Mouse (Mus musculus): ENCODE measurements around the gene Tagln2. TPM values are rescaled to one million over a fixed set of nuclear protein-coding genes. Genes with fewer than 3 reads are reported as not detected.

Gene Tagln2
- polyA plus RNA-seq, 1 experiment from 2014 or later, result 53.0 TPM

- no peak overlapping the region for H3K27ac ChIP-seq
- no peak for DNase-seq (ENCODE audit: low spot score)
- H3K4me3 ChIP-seq (replicated peaks; ENCODE audit: low read length), result no peak overlapping the region
- peaks cover 36% of the 10 kb centered on the region for H3K27me3 ChIP-seq (ENCODE audit: control insufficient read depth, insufficient read depth, low read length)
- WGBS, result 85% methylated on average over 9 of the region's 10 CpGs
- peaks cover 21% of the 10 kb centered on the region for H3K4me1 ChIP-seq (replicated peaks; ENCODE audit: control insufficient read depth, insufficient read depth, low read length)
- H3K9me3 ChIP-seq (ENCODE audit: control insufficient read depth, low read length), result no peaks in the 10 kb centered on the region
- no peak for ATAC-seq (ENCODE audit: low FRiP score)
- no peak overlapping the region for H3K4me2 ChIP-seq (replicated peaks)
- H3K36me3 ChIP-seq (replicated peaks; ENCODE audit: control insufficient read depth, insufficient read depth), result peaks cover 59% of the 10 kb centered on the region
- H3K9ac ChIP-seq, result no peak overlapping the region
Measured at GRCm38 (mm10) chr1:172497428-172497827, 2.4 kb upstream of the Tagln2 start.

- peak overlapping the region; percentile 46 for H3K9ac ChIP-seq
- H3K27ac ChIP-seq, result 0 out of 2 replicates have a peak overlapping the region, but pooled peaks have one; percentile 20
- no peak for DNase-seq (ENCODE audit: low spot score)
- ATAC-seq (ENCODE audit: low FRiP score), result no peak
- peaks cover 38% of the 10 kb centered on the region for H3K4me1 ChIP-seq (replicated peaks; ENCODE audit: control insufficient read depth, insufficient read depth, low read length)
- 2% methylated on average over 56 of the region's 56 CpGs for WGBS
- peaks cover 31% of the 10 kb centered on the region for H3K36me3 ChIP-seq (replicated peaks; ENCODE audit: control insufficient read depth, insufficient read depth)
- H3K27me3 ChIP-seq (ENCODE audit: control insufficient read depth, insufficient read depth, low read length), result peaks cover 37% of the 10 kb centered on the region
- H3K9me3 ChIP-seq (ENCODE audit: control insufficient read depth, low read length), result no peaks in the 10 kb centered on the region
- H3K4me3 ChIP-seq (replicated peaks; ENCODE audit: low read length), result peak overlapping the region; percentile 35
- peak overlapping the region; percentile 51 for H3K4me2 ChIP-seq (replicated peaks)
Measured at GRCm38 (mm10) chr1:172500451-172501370, 864 bp downstream of the Tagln2 start.

- H3K4me1 ChIP-seq (replicated peaks; ENCODE audit: control insufficient read depth, insufficient read depth, low read length), result peaks cover 38% of the 10 kb centered on the region
- 27% methylated on average over 13 of the region's 13 CpGs for WGBS
- peak overlapping the region; percentile 46; the same call in 1 of the 2 replicates for H3K9ac ChIP-seq
- H3K27ac ChIP-seq, result no peak overlapping the region
- H3K27me3 ChIP-seq (ENCODE audit: control insufficient read depth, insufficient read depth, low read length), result peaks cover 37% of the 10 kb centered on the region
- H3K4me3 ChIP-seq (replicated peaks; ENCODE audit: low read length), result peak overlapping the region; percentile 35
- peak; percentile 4; the same call in 1 of the 2 replicates for ATAC-seq (ENCODE audit: low FRiP score)
- H3K4me2 ChIP-seq (replicated peaks), result peak overlapping the region; percentile 51
- no peak for DNase-seq (ENCODE audit: low spot score)
- H3K36me3 ChIP-seq (replicated peaks; ENCODE audit: control insufficient read depth, insufficient read depth), result peaks cover 23% of the 10 kb centered on the region
- H3K9me3 ChIP-seq (ENCODE audit: control insufficient read depth, low read length), result no peaks in the 10 kb centered on the region
Measured at GRCm38 (mm10) chr1:172501371-172502144, 1.7 kb downstream of the Tagln2 start.

- H3K9ac ChIP-seq, result no peak overlapping the region
- H3K27ac ChIP-seq, result no peak overlapping the region
- 27% methylated on average over 12 of the region's 13 CpGs for WGBS
- peaks cover 38% of the 10 kb centered on the region for H3K4me1 ChIP-seq (replicated peaks; ENCODE audit: control insufficient read depth, insufficient read depth, low read length)
- DNase-seq (ENCODE audit: low spot score) (no peak), ATAC-seq (ENCODE audit: low FRiP score) (no peak)
- peaks cover 16% of the 10 kb centered on the region for H3K36me3 ChIP-seq (replicated peaks; ENCODE audit: control insufficient read depth, insufficient read depth)
- H3K4me3 ChIP-seq (replicated peaks; ENCODE audit: low read length), result no peak overlapping the region
- no peaks in the 10 kb centered on the region for H3K9me3 ChIP-seq (ENCODE audit: control insufficient read depth, low read length)
- H3K27me3 ChIP-seq (ENCODE audit: control insufficient read depth, insufficient read depth, low read length), result peaks cover 37% of the 10 kb centered on the region
- peak overlapping the region; percentile 51 for H3K4me2 ChIP-seq (replicated peaks)
Measured at GRCm38 (mm10) chr1:172502145-172503110, 2.6 kb downstream of the Tagln2 start.

GRCm38 (mm10) chr1:172503111-172503997 is 3.5 kb downstream of the Tagln2 start:
- WGBS, result 32% methylated on average over 14 of the region's 14 CpGs

GRCm38 (mm10) chr1:172504756-172505155 is 4.9 kb downstream of the Tagln2 start:
- no peaks in the 10 kb centered on the region for H3K9me3 ChIP-seq (ENCODE audit: control insufficient read depth, low read length)
- DNase-seq (ENCODE audit: low spot score) (no peak), ATAC-seq (ENCODE audit: low FRiP score) (no peak)
- no peak overlapping the region for H3K9ac ChIP-seq
- H3K27ac ChIP-seq, result no peak overlapping the region
- H3K4me3 ChIP-seq (replicated peaks; ENCODE audit: low read length), result no peak overlapping the region
- no peaks in the 10 kb centered on the region for H3K36me3 ChIP-seq (replicated peaks; ENCODE audit: control insufficient read depth, insufficient read depth)
- H3K4me2 ChIP-seq (replicated peaks), result no peak overlapping the region
- peaks cover 38% of the 10 kb centered on the region for H3K4me1 ChIP-seq (replicated peaks; ENCODE audit: control insufficient read depth, insufficient read depth, low read length)
- peaks cover 28% of the 10 kb centered on the region for H3K27me3 ChIP-seq (ENCODE audit: control insufficient read depth, insufficient read depth, low read length)
- 75% methylated on average over 8 of the region's 8 CpGs for WGBS

More at GRCm38 (mm10) chr1:172503111-172503997, 3.5 kb downstream of the Tagln2 start:
- Histone ChIP-seq H3K27me3 (ENCODE audit: control insufficient read depth, insufficient read depth, low read length) (peaks cover 37% of the 10 kb centered on the region), H3K36me3 (replicated peaks; ENCODE audit: control insufficient read depth, insufficient read depth) (peaks cover 9% of the 10 kb centered on the region), H3K9ac (no peak overlapping the region), H3K4me2 (replicated peaks) (peak overlapping the region; percentile 51), H3K4me1 (replicated peaks; ENCODE audit: control insufficient read depth, insufficient read depth, low read length) (peaks cover 38% of the 10 kb centered on the region), H3K27ac (no peak overlapping the region; the same call in 1 of the 2 replicates), H3K4me3 (replicated peaks; ENCODE audit: low read length) (no peak overlapping the region), H3K9me3 (ENCODE audit: control insufficient read depth, low read length) (no peaks in the 10 kb centered on the region)
- DNase-seq (ENCODE audit: low spot score) (no peak), ATAC-seq (ENCODE audit: low FRiP score) (peak; percentile 46; the same call in 1 of the 2 replicates)

GRCm38 (mm10) chr1:172507001-172507400 is 7.2 kb downstream of the Tagln2 start:
- Histone ChIP-seq H3K4me3 (replicated peaks; ENCODE audit: low read length) (no peak overlapping the region), H3K9me3 (ENCODE audit: control insufficient read depth, low read length) (no peaks in the 10 kb centered on the region)
- WGBS, result 60% methylated on average over 5 of the region's 5 CpGs

GRCm38 (mm10) chr1:172507701-172508100 is 7.9 kb downstream of the Tagln2 start:
- no peak overlapping the region for H3K4me3 ChIP-seq (replicated peaks; ENCODE audit: low read length)
- H3K4me1 ChIP-seq (replicated peaks; ENCODE audit: control insufficient read depth, insufficient read depth, low read length), result peaks cover 14% of the 10 kb centered on the region; the same call in 1 of the 2 replicates
- no peak overlapping the region for H3K27ac ChIP-seq
- H3K36me3 ChIP-seq (replicated peaks; ENCODE audit: control insufficient read depth, insufficient read depth), result no peaks in the 10 kb centered on the region
- H3K9me3 ChIP-seq (ENCODE audit: control insufficient read depth, low read length), result no peaks in the 10 kb centered on the region
- ATAC-seq (ENCODE audit: low FRiP score), result no peak
- H3K4me2 ChIP-seq (replicated peaks), result no peak overlapping the region
- 94% methylated on average over 3 of the region's 3 CpGs for WGBS
- no peaks in the 10 kb centered on the region for H3K27me3 ChIP-seq (ENCODE audit: control insufficient read depth, insufficient read depth, low read length)
- DNase-seq (ENCODE audit: low spot score), result no peak
- H3K9ac ChIP-seq, result no peak overlapping the region

More at GRCm38 (mm10) chr1:172507001-172507400, 7.2 kb downstream of the Tagln2 start:
- Histone ChIP-seq H3K9ac (no peak overlapping the region), H3K36me3 (replicated peaks; ENCODE audit: control insufficient read depth, insufficient read depth) (no peaks in the 10 kb centered on the region), H3K4me2 (replicated peaks) (no peak overlapping the region), H3K27me3 (ENCODE audit: control insufficient read depth, insufficient read depth, low read length) (peaks cover 5% of the 10 kb centered on the region), H3K27ac (no peak overlapping the region), H3K4me1 (replicated peaks; ENCODE audit: control insufficient read depth, insufficient read depth, low read length) (peaks cover 21% of the 10 kb centered on the region)
- no peak for DNase-seq (ENCODE audit: low spot score)
- no peak for ATAC-seq (ENCODE audit: low FRiP score)

Data from hindbrain, embryonic 14.5 days (tissue).